Mouse (Mus musculus): ENCODE data around the gene Rab3d.

Gene Rab3d

GRCm38 (mm10) chr9:21938234-21938855 is 20.4 kb upstream of the Rab3d start:
- DNase-seq (ENCODE audit: low read depth, low spot score), result no peak

- no peak for DNase-seq (ENCODE audit: low read depth, low spot score)
Measured at GRCm38 (mm10) chr9:21937711-21938175, 19.8 kb upstream of the Rab3d start.

GRCm38 (mm10) chr9:21936692-21937570 is 18.9 kb upstream of the Rab3d start, which contains the start of gene Plppr2:
Plppr2 (plus strand) TSS chr9:21937033.
- DNase-seq (ENCODE audit: low read depth, low spot score), result peak; percentile 93

GRCm38 (mm10) chr9:21935466-21936131 is 17.6 kb upstream of the Rab3d start:
- DNase-seq (ENCODE audit: low read depth, low spot score), result no peak

- no peak for DNase-seq (ENCODE audit: low read depth, low spot score)
Measured at GRCm38 (mm10) chr9:21934021-21934420, 16.0 kb upstream of the Rab3d start.

GRCm38 (mm10) chr9:21932445-21933137 is 14.6 kb upstream of the Rab3d start:
- no peak for DNase-seq (ENCODE audit: low read depth, low spot score)

- DNase-seq (ENCODE audit: low read depth, low spot score), result no peak
Measured at GRCm38 (mm10) chr9:21932006-21932405, 14.0 kb upstream of the Rab3d start.

GRCm38 (mm10) chr9:21929208-21929607 is 11.2 kb upstream of the Rab3d start:
- DNase-seq (ENCODE audit: low read depth, low spot score), result no peak

- peak; percentile 98 for DNase-seq (ENCODE audit: low read depth, low spot score)
Measured at GRCm38 (mm10) chr9:21927208-21927753, 9.3 kb upstream of the Rab3d start, which contains the start of the genes Ccdc159 and Tmem205. Ccdc159 (plus strand) TSS chr9:21927471. Tmem205 (minus strand) TSS chr9:21927556.

GRCm38 (mm10) chr9:21926784-21927183 is 8.8 kb upstream of the Rab3d start:
- no peak for DNase-seq (ENCODE audit: low read depth, low spot score)

- DNase-seq (ENCODE audit: low read depth, low spot score), result no peak
Measured at GRCm38 (mm10) chr9:21926155-21926554, 8.2 kb upstream of the Rab3d start.

GRCm38 (mm10) chr9:21925506-21925905 is 7.5 kb upstream of the Rab3d start:
- DNase-seq (ENCODE audit: low read depth, low spot score), result no peak

- DNase-seq (ENCODE audit: low read depth, low spot score), result no peak
Measured at GRCm38 (mm10) chr9:21925034-21925433, 7.0 kb upstream of the Rab3d start.

- DNase-seq (ENCODE audit: low read depth, low spot score), result no peak
Measured at GRCm38 (mm10) chr9:21924099-21924493, 6.1 kb upstream of the Rab3d start.

- no peak for DNase-seq (ENCODE audit: low read depth, low spot score)
Measured at GRCm38 (mm10) chr9:21923490-21924098, 5.6 kb upstream of the Rab3d start.

- DNase-seq (ENCODE audit: low read depth, low spot score), result no peak
Measured at GRCm38 (mm10) chr9:21923036-21923435, 5.0 kb upstream of the Rab3d start.

GRCm38 (mm10) chr9:21918692-21919384 is 846 bp upstream of the Rab3d start:
- DNase-seq (ENCODE audit: low read depth, low spot score), result no peak

- no peak for DNase-seq (ENCODE audit: low read depth, low spot score)
Measured at GRCm38 (mm10) chr9:21917493-21918034, 428 bp downstream of the Rab3d start.

- no peak for DNase-seq (ENCODE audit: low read depth, low spot score)
Measured at GRCm38 (mm10) chr9:21916851-21917492, 1.0 kb downstream of the Rab3d start.
